Mouse (Mus musculus): ENCODE measurements around the gene Smtn. TPM values are rescaled to one million over a fixed set of nuclear protein-coding genes. Genes with fewer than 3 reads are reported as not detected.
A peak's percentile ranks its signal among the peaks of the same experiment; 100 is the strongest.

The Smtn gene
- polyA plus RNA-seq (2015; fragmentation: Nextera tagmentation; extraction: Ambion mirVana), result 14.2 and 14.7 TPM in 2 replicates

DNA sequence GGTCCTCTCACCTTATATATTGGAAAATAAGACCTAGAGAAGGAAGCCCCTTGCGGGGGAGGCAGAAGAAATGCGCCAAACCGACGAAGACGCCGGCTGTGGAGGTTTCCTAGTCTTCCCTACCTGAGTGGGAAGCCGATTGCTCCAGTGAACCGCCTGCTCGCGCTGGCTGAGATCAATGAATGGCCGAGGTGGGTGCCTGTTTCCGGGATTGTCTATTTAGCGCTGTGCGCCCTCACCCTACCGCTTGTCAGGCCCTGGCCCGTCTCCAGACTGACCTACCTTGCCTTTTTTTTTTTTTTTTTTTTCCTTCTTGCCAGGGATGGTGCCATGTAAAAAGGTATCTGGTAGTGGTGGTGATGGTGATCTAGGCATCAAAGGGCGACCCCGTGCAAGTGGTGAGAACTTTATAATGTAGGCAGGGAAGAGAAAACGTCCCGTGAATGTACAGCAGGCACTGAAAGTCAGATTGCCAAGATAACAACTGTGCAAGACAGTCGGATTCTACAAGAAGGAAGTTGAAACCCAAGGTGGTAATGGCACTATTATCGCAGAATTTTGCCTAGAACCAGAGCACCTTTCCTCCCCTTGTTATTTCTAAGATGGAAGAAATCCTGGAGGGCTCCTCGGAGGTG is at the start of gene Smtn:
TSS of gene Smtn (minus strand) at position 162 of the 635 bp plus-strand sequence.
- Histone ChIP-seq H3K4me1 (ENCODE audit: control insufficient read depth, insufficient read depth, low read length) (peaks cover 6% of the 10 kb centered on the region; the same call in 1 of the 2 replicates), H3K9ac (ENCODE audit: low read depth, low read length) (peak within 1 kb of the TSS; percentile 64), H3K36me3 (ENCODE audit: control insufficient read depth, insufficient read depth, low read length) (no peaks in the 10 kb centered on the region), H3K27me3 (ENCODE audit: control insufficient read depth, insufficient read depth, low read depth, low read length) (no peaks in the 10 kb centered on the region), H3K4me2 (ENCODE audit: low read length) (peak within 1 kb of the TSS; percentile 84), H3K27ac (ENCODE audit: low read length) (no peak within 1 kb of the TSS), H3K9me3 (replicated peaks; ENCODE audit: control insufficient read depth, low read length, poor library complexity, severe bottlenecking) (no peaks in the 10 kb centered on the region), H3K4me3 (ENCODE audit: low read depth, low read length) (peak within 1 kb of the TSS; percentile 49)
- WGBS, result 95% methylated on average over 23 of the region's 23 CpGs
- ATAC-seq, result no peak

GRCm38 (mm10) chr11:3588036-3588672 is 47.7 kb upstream of the Smtn start:
- Histone ChIP-seq H3K27ac (ENCODE audit: low read length) (no peak overlapping the region), H3K4me2 (ENCODE audit: low read length) (no peak overlapping the region), H3K9me3 (replicated peaks; ENCODE audit: control insufficient read depth, low read length, poor library complexity, severe bottlenecking) (no peaks in the 10 kb centered on the region), H3K27me3 (ENCODE audit: control insufficient read depth, insufficient read depth, low read depth, low read length) (no peaks in the 10 kb centered on the region), H3K4me3 (ENCODE audit: low read depth, low read length) (no peak overlapping the region), H3K36me3 (ENCODE audit: control insufficient read depth, insufficient read depth, low read length) (no peaks in the 10 kb centered on the region), H3K9ac (ENCODE audit: low read depth, low read length) (no peak overlapping the region), H3K4me1 (ENCODE audit: control insufficient read depth, insufficient read depth, low read length) (no peaks in the 10 kb centered on the region)
- WGBS, result 83% methylated on average over 11 of the region's 11 CpGs
- no peak for ATAC-seq

GRCm38 (mm10) chr11:3587350-3587749 is 46.9 kb upstream of the Smtn start:
- ATAC-seq, result no peak

GRCm38 (mm10) chr11:3585983-3586618 is 45.7 kb upstream of the Smtn start:
- WGBS, result 84% methylated on average over 6 of the region's 6 CpGs
- H3K36me3 ChIP-seq (ENCODE audit: control insufficient read depth, insufficient read depth, low read length), result no peaks in the 10 kb centered on the region
- H3K4me3 ChIP-seq (ENCODE audit: low read depth, low read length), result no peak overlapping the region
- no peak overlapping the region for H3K4me2 ChIP-seq (ENCODE audit: low read length)
- H3K9ac ChIP-seq (ENCODE audit: low read depth, low read length), result no peak overlapping the region
- no peaks in the 10 kb centered on the region for H3K4me1 ChIP-seq (ENCODE audit: control insufficient read depth, insufficient read depth, low read length)
- H3K9me3 ChIP-seq (replicated peaks; ENCODE audit: control insufficient read depth, low read length, poor library complexity, severe bottlenecking), result no peaks in the 10 kb centered on the region
- H3K27me3 ChIP-seq (ENCODE audit: control insufficient read depth, insufficient read depth, low read depth, low read length), result no peaks in the 10 kb centered on the region
- no peak for ATAC-seq
- no peak overlapping the region for H3K27ac ChIP-seq (ENCODE audit: low read length)

More at GRCm38 (mm10) chr11:3587350-3587749, 46.9 kb upstream of the Smtn start:
- Histone ChIP-seq H3K9me3 (replicated peaks; ENCODE audit: control insufficient read depth, low read length, poor library complexity, severe bottlenecking) (no peaks in the 10 kb centered on the region), H3K36me3 (ENCODE audit: control insufficient read depth, insufficient read depth, low read length) (no peaks in the 10 kb centered on the region), H3K4me1 (ENCODE audit: control insufficient read depth, insufficient read depth, low read length) (no peaks in the 10 kb centered on the region), H3K4me3 (ENCODE audit: low read depth, low read length) (no peak overlapping the region), H3K27ac (ENCODE audit: low read length) (no peak overlapping the region), H3K4me2 (ENCODE audit: low read length) (no peak overlapping the region), H3K9ac (ENCODE audit: low read depth, low read length) (no peak overlapping the region), H3K27me3 (ENCODE audit: control insufficient read depth, insufficient read depth, low read depth, low read length) (no peaks in the 10 kb centered on the region)
- 46% methylated on average over 4 of the region's 4 CpGs for WGBS

DNA sequence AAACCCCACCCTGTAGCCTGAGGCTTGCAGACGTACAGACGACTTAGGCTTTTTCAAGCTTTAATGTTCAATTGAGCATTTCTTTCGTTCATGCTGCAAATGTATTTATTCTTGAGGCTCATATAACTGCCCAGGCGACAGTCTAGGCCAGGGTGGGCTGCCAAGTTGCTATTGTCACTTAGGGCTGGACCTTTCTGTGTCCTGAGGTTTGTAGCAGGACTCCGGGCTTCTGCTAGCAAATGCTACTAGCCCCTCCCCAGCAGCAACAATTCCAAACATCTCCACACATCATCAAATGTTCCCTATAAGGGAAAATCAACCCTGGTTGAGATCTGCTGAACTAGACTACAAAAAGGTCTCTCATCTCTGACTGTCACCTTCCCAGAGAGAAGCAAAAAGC is 42.7 kb upstream of the Smtn start:
- no peak for ATAC-seq
- Histone ChIP-seq H3K4me3 (ENCODE audit: low read depth, low read length) (no peak overlapping the region), H3K27me3 (ENCODE audit: control insufficient read depth, insufficient read depth, low read depth, low read length) (no peaks in the 10 kb centered on the region), H3K4me1 (ENCODE audit: control insufficient read depth, insufficient read depth, low read length) (no peaks in the 10 kb centered on the region), H3K36me3 (ENCODE audit: control insufficient read depth, insufficient read depth, low read length) (no peaks in the 10 kb centered on the region), H3K27ac (ENCODE audit: low read length) (no peak overlapping the region), H3K9ac (ENCODE audit: low read depth, low read length) (no peak overlapping the region), H3K4me2 (ENCODE audit: low read length) (no peak overlapping the region), H3K9me3 (replicated peaks; ENCODE audit: control insufficient read depth, low read length, poor library complexity, severe bottlenecking) (no peaks in the 10 kb centered on the region)
- 79% methylated on average over 5 of the region's 5 CpGs for whole genome bisulfite sequencing

DNA sequence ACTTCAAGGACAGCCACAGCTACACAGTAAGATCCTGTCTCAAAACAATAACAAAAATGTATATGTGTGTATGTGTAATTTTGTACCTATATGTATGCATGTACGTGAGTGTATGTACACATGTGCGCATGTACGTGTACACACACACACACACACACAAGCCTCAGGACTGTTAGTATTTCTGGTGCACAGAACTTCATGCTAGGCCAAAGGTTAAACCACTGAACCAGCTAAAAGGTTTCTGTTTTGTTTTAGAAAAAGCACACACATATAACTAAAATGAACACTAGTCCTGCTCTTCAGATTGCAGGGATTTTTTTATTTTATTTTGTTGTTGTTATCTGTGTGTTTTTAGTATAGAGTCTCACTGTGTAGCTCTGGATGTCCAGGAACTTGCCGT is 41.5 kb upstream of the Smtn start:
- H3K9me3 ChIP-seq (replicated peaks; ENCODE audit: control insufficient read depth, low read length, poor library complexity, severe bottlenecking), result no peaks in the 10 kb centered on the region
- H3K4me3 ChIP-seq (ENCODE audit: low read depth, low read length), result no peak overlapping the region
- H3K27me3 ChIP-seq (ENCODE audit: control insufficient read depth, insufficient read depth, low read depth, low read length), result no peaks in the 10 kb centered on the region
- no peaks in the 10 kb centered on the region for H3K36me3 ChIP-seq (ENCODE audit: control insufficient read depth, insufficient read depth, low read length)
- ATAC-seq, result no peak
- no peak overlapping the region for H3K9ac ChIP-seq (ENCODE audit: low read depth, low read length)
- no peaks in the 10 kb centered on the region for H3K4me1 ChIP-seq (ENCODE audit: control insufficient read depth, insufficient read depth, low read length)
- H3K27ac ChIP-seq (ENCODE audit: low read length), result no peak overlapping the region
- WGBS, result 94% methylated on average over 4 of the region's 4 CpGs
- no peak overlapping the region for H3K4me2 ChIP-seq (ENCODE audit: low read length)

GRCm38 (mm10) chr11:3580306-3581084 is 40.1 kb upstream of the Smtn start:
- H3K4me2 ChIP-seq (ENCODE audit: low read length), result no peak overlapping the region

GRCm38 (mm10) chr11:3578050-3578725 is 37.8 kb upstream of the Smtn start:
- no peak for ATAC-seq
- H3K36me3 ChIP-seq (ENCODE audit: control insufficient read depth, insufficient read depth, low read length), result no peaks in the 10 kb centered on the region
- H3K4me1 ChIP-seq (ENCODE audit: control insufficient read depth, insufficient read depth, low read length), result no peaks in the 10 kb centered on the region
- no peak overlapping the region for H3K9ac ChIP-seq (ENCODE audit: low read depth, low read length)
- no peak overlapping the region for H3K27ac ChIP-seq (ENCODE audit: low read length)
- no peak overlapping the region for H3K4me2 ChIP-seq (ENCODE audit: low read length)
- 84% methylated on average over 10 of the region's 10 CpGs for WGBS
- no peaks in the 10 kb centered on the region for H3K27me3 ChIP-seq (ENCODE audit: control insufficient read depth, insufficient read depth, low read depth, low read length)
- H3K4me3 ChIP-seq (ENCODE audit: low read depth, low read length), result no peak overlapping the region
- no peaks in the 10 kb centered on the region for H3K9me3 ChIP-seq (replicated peaks; ENCODE audit: control insufficient read depth, low read length, poor library complexity, severe bottlenecking)

More at GRCm38 (mm10) chr11:3580306-3581084, 40.1 kb upstream of the Smtn start:
- H3K4me1 ChIP-seq (ENCODE audit: control insufficient read depth, insufficient read depth, low read length), result no peaks in the 10 kb centered on the region
- H3K9me3 ChIP-seq (replicated peaks; ENCODE audit: control insufficient read depth, low read length, poor library complexity, severe bottlenecking), result no peaks in the 10 kb centered on the region
- ATAC-seq, result no peak
- H3K36me3 ChIP-seq (ENCODE audit: control insufficient read depth, insufficient read depth, low read length), result no peaks in the 10 kb centered on the region
- H3K4me3 ChIP-seq (ENCODE audit: low read depth, low read length), result no peak overlapping the region
- 72% methylated on average over 7 of the region's 7 CpGs for WGBS
- H3K9ac ChIP-seq (ENCODE audit: low read depth, low read length), result no peak overlapping the region
- H3K27ac ChIP-seq (ENCODE audit: low read length), result no peak overlapping the region
- H3K27me3 ChIP-seq (ENCODE audit: control insufficient read depth, insufficient read depth, low read depth, low read length), result no peaks in the 10 kb centered on the region
